Mouse (Mus musculus) urinary bladder, postnatal 36 days (tissue): ENCODE results near the gene Ubtd1.

ENCODE experiments used
- DNase-seq, 2 experiments: peaks; one replicate each; pipeline ENCODE4 v3.0.0; 2022; ENCODE audit warnings: low spot score in 2 of 2, mixed read lengths in 1 of 2

Gene Ubtd1

GRCm38 (mm10) chr19:42021681-42022541 is 40.3 kb downstream of the Ubtd1 start:
- no peak for DNase-seq

- DNase-seq: peak in 1 of 2 experiments; percentile 26
Measured at GRCm38 (mm10) chr19:42022542-42022848, 40.9 kb downstream of the Ubtd1 start.

GRCm38 (mm10) chr19:42026158-42026557 is 44.6 kb downstream of the Ubtd1 start:
- DNase-seq: peak; percentile 75 to 81

- DNase-seq: no peak
Measured at GRCm38 (mm10) chr19:42031112-42031511, 49.5 kb downstream of the Ubtd1 start.

GRCm38 (mm10) chr19:42033611-42034010 is 52.0 kb downstream of the Ubtd1 start:
- DNase-seq: no peak

- DNase-seq: no peak
Measured at GRCm38 (mm10) chr19:42034146-42034775, 52.7 kb downstream of the Ubtd1 start.

- no peak for DNase-seq
Measured at GRCm38 (mm10) chr19:42034881-42035455, 53.4 kb downstream of the Ubtd1 start.

GRCm38 (mm10) chr19:42035456-42036248 is 54.1 kb downstream of the Ubtd1 start, which contains the start of gene Ankrd2:
Gene Ankrd2 (plus strand): TSS chr19:42036000.
- peak; percentile 71 to 83 for DNase-seq

GRCm38 (mm10) chr19:42036357-42036756 is 54.8 kb downstream of the Ubtd1 start:
- no peak for DNase-seq

- DNase-seq: no peak
Measured at GRCm38 (mm10) chr19:42037167-42037702, 55.7 kb downstream of the Ubtd1 start.

- DNase-seq: no peak
Measured at GRCm38 (mm10) chr19:42038310-42038709, 56.7 kb downstream of the Ubtd1 start.

GRCm38 (mm10) chr19:42043988-42044387 is 62.4 kb downstream of the Ubtd1 start:
- no peak for DNase-seq

GRCm38 (mm10) chr19:42045269-42046102 is 63.9 kb downstream of the Ubtd1 start, which contains the start of gene Hoga1:
Gene Hoga1 (plus strand): TSS chr19:42045610.
- DNase-seq: peak; percentile 70 to 83

GRCm38 (mm10) chr19:42050251-42050650 is 68.7 kb downstream of the Ubtd1 start:
- DNase-seq: no peak

GRCm38 (mm10) chr19:42051351-42051750 is 69.8 kb downstream of the Ubtd1 start:
- no peak for DNase-seq

- DNase-seq: no peak
Measured at GRCm38 (mm10) chr19:42051948-42052347, 70.4 kb downstream of the Ubtd1 start, which contains the start of gene 4933411K16Rik. Gene 4933411K16Rik (plus strand): TSS chr19:42052248.

- DNase-seq: peak in 1 of 2 experiments; percentile 22
Measured at GRCm38 (mm10) chr19:42054255-42054654, 72.7 kb downstream of the Ubtd1 start.

- peak in 1 of 2 experiments; percentile 79 for DNase-seq
Measured at GRCm38 (mm10) chr19:42055881-42056280, 74.3 kb downstream of the Ubtd1 start.

GRCm38 (mm10) chr19:42056719-42057409 is 75.3 kb downstream of the Ubtd1 start:
- no peak for DNase-seq

GRCm38 (mm10) chr19:42058426-42058825 is 76.9 kb downstream of the Ubtd1 start:
- no peak for DNase-seq
